Mouse (Mus musculus): Measurements from ENCODE around the gene Cd3d. TPM values are rescaled to one million over a fixed set of nuclear protein-coding genes. Genes with fewer than 3 reads are reported as not detected.

Gene Cd3d
- total RNA-seq (2023): 428 TPM

GRCm38 (mm10) chr9:44981676-44982075, at the start of gene Cd3d:
Gene Cd3d, plus strand, starts transcription at chr9:44981786.

GRCm38 (mm10) chr9:44965126-44965832, 16.3 kb upstream of the Cd3d start, which contains the start of gene Ube4a:
Gene Ube4a, minus strand, starts transcription at chr9:44965600.

GRCm38 (mm10) chr9:44980242-44980641, 1.3 kb upstream of the Cd3d start, which contains the start of gene Cd3g:
Gene Cd3g, minus strand, starts transcription at chr9:44980431.

GRCm38 (mm10) chr9:45009180-45010078, 27.8 kb downstream of the Cd3d start, which contains the start of gene Cd3e:
Gene Cd3e, minus strand, starts transcription at chr9:45009627.

Other genes starting within 250 kb of the Cd3d start
- 5.0 TPM for gene Phldb1, start 246.6 kb upstream of the Cd3d start, total RNA-seq (2023)
- 120 TPM for gene Arcn1, start 213.9 kb upstream of the Cd3d start, total RNA-seq (2023)
- 66.4 TPM for gene Ift46, start 213.9 kb upstream of the Cd3d start, total RNA-seq (2023)
- 0.65 TPM for gene Tmem25, start 182.5 kb upstream of the Cd3d start, total RNA-seq (2023)
- 3.5 TPM for gene Ttc36, start 178.7 kb upstream of the Cd3d start, total RNA-seq (2023)
- gene Kmt2a, start 100.5 kb upstream of the Cd3d start, total RNA-seq (2023): 156 TPM
- 145 TPM for gene Atp5l, start 61.0 kb upstream of the Cd3d start, total RNA-seq (2023)
- 118 TPM for gene Ube4a, start 16.2 kb upstream of the Cd3d start, total RNA-seq (2023)
- gene Cd3g, start 1.4 kb upstream of the Cd3d start, total RNA-seq (2023): 487 TPM
- gene Cd3e, start 27.8 kb downstream of the Cd3d start, total RNA-seq (2023): 844 TPM
- 0.41 TPM for gene Mpzl2, start 58.0 kb downstream of the Cd3d start, total RNA-seq (2023)
- 16.9 TPM for gene Mpzl3, start 73.4 kb downstream of the Cd3d start, total RNA-seq (2023)
- gene Jaml, start 97.4 kb downstream of the Cd3d start, total RNA-seq (2023): 9.7 TPM
- 0.27 TPM for gene Scn2b, start 136.0 kb downstream of the Cd3d start, total RNA-seq (2023)
- 0.12 TPM for gene Scn4b, start 156.6 kb downstream of the Cd3d start, total RNA-seq (2023)
- not detected for gene BC049352, start 200.2 kb downstream of the Cd3d start, total RNA-seq (2023)
- gene Tmprss4, start 222.3 kb downstream of the Cd3d start, total RNA-seq (2023): not detected